Mouse (Mus musculus) lung, postnatal 0 days (tissue): Measurements from ENCODE around the gene Ttc24. TPM values are rescaled to one million over a fixed set of nuclear protein-coding genes. Genes with fewer than 3 reads are reported as not detected.

Source experiments
- ATAC-seq: fragments of 200-750 bp; cut with Nextera tagmentation; 2 replicates; pipeline ENCODE4 v1.8.0; 2017; ENCODE audit warnings: moderate library complexity
- DNase-seq: peaks from one replicate; pipeline ENCODE4 v3.0.0-alpha.2; 2016; ENCODE audit warnings: low spot score
- H3K27ac ChIP-seq: fragments of 300-500 bp; sonication (generic); 2 replicates; pipeline ENCODE4 v1.5.1; 2014; ENCODE audit warnings: antibody characterized with exemption, mild to moderate bottlenecking, low read length, mixed read lengths
- H3K27me3 ChIP-seq: fragments of 300-500 bp; sonication (generic); replicated peaks from 2 replicates; pipeline ENCODE4 v1.6.1; 2014; ENCODE audit warnings: low read length, mixed read lengths; ENCODE audit not compliant: insufficient read depth
- H3K36me3 ChIP-seq: fragments of 300-500 bp; sonication (generic); 2 replicates; pipeline ENCODE4 v1.6.1; 2014; ENCODE audit warnings: low read length, mixed read lengths; ENCODE audit not compliant: insufficient read depth
- H3K4me1 ChIP-seq: fragments of 300-500 bp; sonication (generic); 2 replicates; pipeline ENCODE4 v1.6.1; 2014; ENCODE audit warnings: antibody characterized with exemption, low read depth, low read length, mixed read lengths; ENCODE audit not compliant: insufficient read depth
- H3K4me2 ChIP-seq: fragments of 300-500 bp; sonication (generic); replicated peaks from 2 replicates; pipeline ENCODE4 v1.6.1; 2014; ENCODE audit warnings: low read depth, mild to moderate bottlenecking, low read length, moderate library complexity, mixed read lengths
- H3K4me3 ChIP-seq: fragments of 300-500 bp; sonication (generic); 2 replicates; pipeline ENCODE4 v1.5.1; 2014; ENCODE audit warnings: low read depth, low read length
- H3K9ac ChIP-seq: fragments of 300-500 bp; sonication (generic); replicated peaks from 2 replicates; pipeline ENCODE4 v1.6.1; 2014; ENCODE audit warnings: low read depth, mild to moderate bottlenecking
- H3K9me3 ChIP-seq: fragments of 300-500 bp; sonication (generic); 2 replicates; pipeline ENCODE4 v1.6.1; 2016; ENCODE audit warnings: low read length, mixed read lengths
- CTCF ChIP-seq: IDR thresholded peaks from 2 replicates; pipeline ENCODE4 v1.5.1; 2016; ENCODE audit warnings: antibody characterized with exemption, mild to moderate bottlenecking
- EP300 ChIP-seq: IDR thresholded peaks from 2 replicates; pipeline ENCODE4 v1.6.1; 2016; ENCODE audit warnings: antibody characterized with exemption, mild to moderate bottlenecking, control low read depth
- WGBS: fragments of 180-500 bp; shearing (Covaris S2); extraction: QIAGEN DNeasy Blood & Tissue Kit; methylation state at CpG from one replicate; pipeline ENCODE4 v1.1.7; 2014; 5-methylcytosine and 5-hydroxymethylcytosine counted together
- polyA plus RNA-seq: library from polyadenylated mRNA; unstranded; fragments of >200 nt; fragmentation: Nextera tagmentation; extraction: Ambion mirVana; gene quantifications from 2 replicates; pipeline ENCODE4 v1.2.1, GENCODE M21; 2015

The Ttc24 gene
- polyA plus RNA-seq, 1 experiment from 2014 or later: not detected

DNA sequence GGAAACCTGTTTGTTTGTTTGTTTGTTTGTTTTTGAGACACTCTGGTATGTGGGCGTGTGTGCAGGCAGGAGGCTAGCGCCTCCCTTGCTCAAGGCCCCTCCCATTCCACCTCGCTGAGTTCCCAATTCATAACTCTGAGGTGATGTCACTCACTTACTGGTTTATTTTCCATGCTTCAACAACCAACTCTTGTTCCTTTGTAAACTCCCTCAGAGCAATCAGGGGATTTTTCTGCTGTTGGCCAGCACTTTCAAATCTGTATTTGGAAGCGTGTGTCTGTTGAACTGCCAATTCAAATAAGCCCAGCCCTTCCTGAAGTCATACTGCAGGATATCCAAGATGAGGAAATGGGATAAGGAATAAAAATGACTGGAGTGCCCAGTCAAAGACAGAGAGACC, 4.6 kb upstream of the Ttc24 start:
- peak overlapping the region; percentile 83; the same call in 1 of the 2 replicates for H3K4me2 ChIP-seq
- H3K27ac ChIP-seq: no peak overlapping the region
- peak; percentile 86 for DNase-seq
- no peaks in the 10 kb centered on the region for H3K27me3 ChIP-seq
- no peak overlapping the region for H3K9ac ChIP-seq
- H3K36me3 ChIP-seq: no peaks in the 10 kb centered on the region
- 2% methylated on average over 4 of the region's 4 CpGs for WGBS
- H3K9me3 ChIP-seq: no peaks in the 10 kb centered on the region
- peak; percentile 75 for ATAC-seq
- H3K4me3 ChIP-seq: peak overlapping the region; percentile 44; the same call in 1 of the 2 replicates
- TF ChIP-seq CTCF (no peak), EP300 (peak; percentile 71)
- peaks cover 6% of the 10 kb centered on the region; the same call in 1 of the 2 replicates for H3K4me1 ChIP-seq

DNA sequence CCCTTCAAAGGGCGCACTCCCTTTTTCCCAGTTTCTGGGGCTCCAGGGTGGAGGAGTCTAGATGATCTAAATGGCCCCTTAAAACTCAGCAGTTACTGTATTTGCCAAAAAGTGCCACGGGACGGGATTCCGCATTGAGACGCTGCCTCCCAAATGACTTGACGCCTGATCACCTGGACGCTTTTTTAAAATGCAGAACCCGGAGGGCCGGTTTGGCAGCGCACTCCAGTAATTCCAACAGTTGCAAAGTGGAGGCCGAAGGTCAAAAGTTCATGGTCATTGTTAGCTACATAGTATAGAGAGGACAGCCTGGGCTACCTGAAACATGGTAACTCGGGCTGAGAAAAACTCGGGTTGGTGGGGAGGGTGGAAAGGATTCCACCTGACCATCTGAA, 4.1 kb upstream of the Ttc24 start:
- Histone ChIP-seq H3K9ac (no peak overlapping the region), H3K4me1 (peaks cover 6% of the 10 kb centered on the region; the same call in 1 of the 2 replicates), H3K27me3 (no peaks in the 10 kb centered on the region), H3K9me3 (no peaks in the 10 kb centered on the region), H3K36me3 (no peaks in the 10 kb centered on the region), H3K4me3 (peak overlapping the region; percentile 44), H3K4me2 (peak overlapping the region; percentile 83), H3K27ac (no peak overlapping the region)
- WGBS: under 1% methylated on average over 13 of the region's 13 CpGs
- TF ChIP-seq EP300 (no peak), CTCF (no peak)
- ATAC-seq (peak; percentile 25; the same call in 1 of the 2 replicates), DNase-seq (peak; percentile 27)

DNA sequence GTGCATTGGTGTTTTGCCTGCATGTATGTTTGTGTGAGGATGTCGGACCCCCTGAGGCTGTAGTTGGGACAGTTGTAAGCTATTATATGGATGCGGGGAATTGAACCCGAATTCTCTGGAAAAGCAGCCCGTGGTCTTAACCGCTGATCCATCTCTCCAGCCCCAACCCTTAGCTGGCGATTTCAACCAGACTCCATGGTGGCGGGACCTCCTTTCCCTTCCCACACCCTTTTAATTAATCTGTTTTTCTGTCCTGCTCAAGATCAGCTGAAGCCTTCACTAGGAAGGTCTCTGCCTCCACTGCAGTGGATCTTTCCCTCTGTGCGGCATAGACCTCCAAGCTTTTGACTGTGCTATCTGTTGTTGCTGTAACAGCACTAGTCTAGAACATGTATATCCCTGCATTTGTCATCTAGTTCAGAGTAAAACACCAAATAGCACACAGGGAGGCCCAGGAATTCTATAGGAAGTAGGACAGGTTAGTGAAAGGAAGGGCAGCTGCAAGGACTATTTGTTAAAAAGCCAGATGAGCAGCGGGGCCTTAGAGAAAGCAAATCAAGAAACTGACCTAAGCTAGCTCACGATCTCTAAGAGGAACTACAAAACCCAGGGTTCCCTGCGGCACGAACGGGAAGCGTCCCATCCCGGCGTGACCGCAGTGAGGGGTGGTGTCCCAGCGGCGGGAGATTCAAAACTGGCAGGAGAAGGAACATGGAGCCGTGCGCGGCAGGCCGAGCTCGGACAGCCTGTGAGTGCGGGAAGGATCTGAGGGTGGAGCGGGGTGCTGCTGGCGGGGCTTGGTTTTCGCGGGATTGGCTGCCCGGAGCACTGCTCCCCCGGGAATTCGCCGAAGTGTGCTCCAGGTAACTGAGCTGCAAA, 3.5 kb upstream of the Ttc24 start, which contains the start of gene Iqgap3:
Iqgap3 (plus strand) TSS at position 627 of the 879 bp plus-strand sequence.
- no peak within 1 kb of the TSS for H3K27ac ChIP-seq
- no peaks in the 10 kb centered on the region for H3K36me3 ChIP-seq
- H3K9me3 ChIP-seq: no peaks in the 10 kb centered on the region
- H3K4me1 ChIP-seq: peaks cover 6% of the 10 kb centered on the region; the same call in 1 of the 2 replicates
- H3K4me2 ChIP-seq: peak within 1 kb of the TSS; percentile 83
- ATAC-seq (peak; percentile 95), DNase-seq (peak; percentile 96)
- 19% methylated on average over 33 of the region's 33 CpGs for WGBS
- no peaks in the 10 kb centered on the region for H3K27me3 ChIP-seq
- TF ChIP-seq CTCF (peak; percentile 20; the same call in 1 of the 2 replicates), EP300 (no peak)
- H3K4me3 ChIP-seq: peak within 1 kb of the TSS; percentile 44
- peak within 1 kb of the TSS; percentile 16; the same call in 1 of the 2 replicates for H3K9ac ChIP-seq

DNA sequence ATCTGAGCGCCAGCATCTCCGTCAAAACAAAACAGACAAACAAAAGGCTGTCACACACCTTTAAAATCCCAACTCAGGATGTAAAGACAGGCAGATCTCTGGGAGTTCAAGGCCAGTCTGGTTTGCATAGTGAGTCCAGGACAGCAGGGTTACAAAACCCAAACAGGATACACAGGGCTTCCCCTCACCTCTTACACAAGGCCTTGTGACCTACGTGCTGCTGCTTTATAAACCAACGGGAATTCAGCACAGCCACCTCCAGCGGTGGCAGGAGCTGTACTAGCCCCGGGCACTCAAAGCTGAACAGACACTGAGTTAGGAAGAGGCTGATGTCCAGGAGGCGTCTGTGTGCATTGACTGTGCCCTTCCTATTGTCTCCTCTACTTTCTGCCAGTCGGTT, 663 bp downstream of the Ttc24 start:
- no peaks in the 10 kb centered on the region for H3K27me3 ChIP-seq
- no peaks in the 10 kb centered on the region for H3K36me3 ChIP-seq
- no peak overlapping the region for H3K9ac ChIP-seq
- H3K27ac ChIP-seq: no peak overlapping the region
- H3K9me3 ChIP-seq: no peaks in the 10 kb centered on the region
- ATAC-seq: no peak
- H3K4me1 ChIP-seq: peaks cover 6% of the 10 kb centered on the region; the same call in 1 of the 2 replicates
- DNase-seq: no peak
- 35% methylated on average over 8 of the region's 8 CpGs for WGBS
- H3K4me2 ChIP-seq: no peak overlapping the region
- TF ChIP-seq CTCF (no peak), EP300 (no peak)
- H3K4me3 ChIP-seq: no peak overlapping the region

DNA sequence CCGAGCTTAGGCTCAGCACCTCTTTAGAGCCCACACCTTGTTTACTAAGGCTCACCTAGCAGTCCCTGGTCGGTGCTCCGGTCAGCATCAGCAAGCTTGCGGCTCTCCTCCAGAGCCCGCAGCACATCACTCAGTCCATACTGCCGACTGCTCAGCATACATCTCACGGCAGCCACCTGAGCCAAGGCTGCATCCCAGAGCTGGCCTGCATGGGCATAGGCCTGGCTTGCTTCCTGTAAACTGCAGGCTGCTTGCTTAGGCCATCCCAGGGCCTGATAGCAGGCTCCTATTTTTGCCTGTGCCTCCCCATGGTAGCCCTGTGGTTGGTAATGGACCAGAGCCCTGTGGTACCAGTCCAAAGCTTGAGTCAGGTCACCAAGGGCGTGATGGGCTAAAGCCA, 3.3 kb downstream of the Ttc24 start:
- DNase-seq (no peak), ATAC-seq (no peak)
- Histone ChIP-seq H3K9ac (no peak overlapping the region), H3K9me3 (no peaks in the 10 kb centered on the region), H3K4me3 (no peak overlapping the region), H3K27ac (no peak overlapping the region), H3K27me3 (no peaks in the 10 kb centered on the region), H3K4me1 (no peaks in the 10 kb centered on the region), H3K4me2 (no peak overlapping the region), H3K36me3 (no peaks in the 10 kb centered on the region)
- 65% methylated on average over 8 of the region's 8 CpGs for WGBS
- no peak for TF ChIP-seq EP300
- TF ChIP-seq CTCF: no peak

DNA sequence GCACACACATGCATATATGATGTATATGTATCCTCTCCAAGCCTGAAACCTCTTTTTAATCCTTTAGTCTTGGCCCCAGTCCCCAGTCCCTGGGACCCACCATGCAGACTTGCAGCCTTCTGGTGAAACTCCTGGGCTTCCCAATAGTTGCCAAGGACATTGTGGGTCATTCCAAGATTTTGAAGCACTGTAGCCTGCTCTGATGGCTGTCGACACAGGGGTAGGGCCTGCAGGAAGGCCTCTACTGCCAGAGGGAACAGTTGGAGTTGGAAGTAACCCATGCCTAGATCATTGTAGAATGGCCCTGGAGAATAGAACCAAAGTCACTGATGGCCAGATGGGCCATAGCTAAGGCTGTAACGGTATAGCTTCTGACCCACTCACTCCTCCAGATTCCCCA, 3.8 kb downstream of the Ttc24 start:
- Histone ChIP-seq H3K4me2 (no peak overlapping the region), H3K4me3 (no peak overlapping the region), H3K36me3 (no peaks in the 10 kb centered on the region), H3K9me3 (no peaks in the 10 kb centered on the region), H3K9ac (no peak overlapping the region), H3K4me1 (no peaks in the 10 kb centered on the region), H3K27ac (no peak overlapping the region), H3K27me3 (no peaks in the 10 kb centered on the region)
- TF ChIP-seq CTCF: no peak
- no peak for TF ChIP-seq EP300
- ATAC-seq (no peak), DNase-seq (no peak)
- WGBS: 52% methylated on average over 2 of the region's 2 CpGs
